Mouse (Mus musculus): ENCODE measurements around the gene Cenpa. TPM values are rescaled to one million over a fixed set of nuclear protein-coding genes. Genes with fewer than 3 reads are reported as not detected.

The Cenpa gene
- polyA plus RNA-seq, 1 experiment from 2014 or later: 264 TPM

DNA sequence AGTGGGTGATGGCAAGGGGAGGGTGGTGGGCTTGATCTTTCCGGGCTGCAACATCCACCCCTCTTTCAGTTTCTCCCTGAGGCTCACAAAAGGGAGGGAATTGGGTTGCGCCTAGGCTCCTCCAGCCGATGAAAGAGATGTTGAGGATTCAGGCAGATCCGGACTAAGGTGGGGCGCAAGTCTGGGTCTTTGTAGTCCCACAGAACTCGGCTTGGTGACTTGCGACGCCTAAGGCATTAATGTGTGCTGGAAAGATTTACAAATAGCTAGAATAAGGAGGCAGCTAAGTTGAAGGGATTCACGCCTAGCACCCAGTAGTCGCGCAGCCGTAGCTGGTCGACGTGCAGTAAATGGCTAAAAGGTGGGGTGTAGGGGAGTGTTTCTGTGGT is 45.4 kb downstream of the Cenpa start:
- peak overlapping the region; percentile 48 for H3K4me3 ChIP-seq
- no peaks in the 10 kb centered on the region for H3K36me3 ChIP-seq
- peak overlapping the region; percentile 84 for H3K4me2 ChIP-seq
- ATAC-seq (ENCODE audit: insufficient number of reproducible peaks, low FRiP score): no peak
- H3K9me3 ChIP-seq (replicated peaks): no peaks in the 10 kb centered on the region
- peaks cover 23% of the 10 kb centered on the region for H3K4me1 ChIP-seq (replicated peaks)
- H3K9ac ChIP-seq: peak overlapping the region; percentile 52
- no peak overlapping the region for H3K27ac ChIP-seq (ENCODE audit: poor library complexity, severe bottlenecking)
- WGBS: 0% methylated on average over 14 of the region's 14 CpGs
- peaks cover 72% of the 10 kb centered on the region for H3K27me3 ChIP-seq (replicated peaks)

DNA sequence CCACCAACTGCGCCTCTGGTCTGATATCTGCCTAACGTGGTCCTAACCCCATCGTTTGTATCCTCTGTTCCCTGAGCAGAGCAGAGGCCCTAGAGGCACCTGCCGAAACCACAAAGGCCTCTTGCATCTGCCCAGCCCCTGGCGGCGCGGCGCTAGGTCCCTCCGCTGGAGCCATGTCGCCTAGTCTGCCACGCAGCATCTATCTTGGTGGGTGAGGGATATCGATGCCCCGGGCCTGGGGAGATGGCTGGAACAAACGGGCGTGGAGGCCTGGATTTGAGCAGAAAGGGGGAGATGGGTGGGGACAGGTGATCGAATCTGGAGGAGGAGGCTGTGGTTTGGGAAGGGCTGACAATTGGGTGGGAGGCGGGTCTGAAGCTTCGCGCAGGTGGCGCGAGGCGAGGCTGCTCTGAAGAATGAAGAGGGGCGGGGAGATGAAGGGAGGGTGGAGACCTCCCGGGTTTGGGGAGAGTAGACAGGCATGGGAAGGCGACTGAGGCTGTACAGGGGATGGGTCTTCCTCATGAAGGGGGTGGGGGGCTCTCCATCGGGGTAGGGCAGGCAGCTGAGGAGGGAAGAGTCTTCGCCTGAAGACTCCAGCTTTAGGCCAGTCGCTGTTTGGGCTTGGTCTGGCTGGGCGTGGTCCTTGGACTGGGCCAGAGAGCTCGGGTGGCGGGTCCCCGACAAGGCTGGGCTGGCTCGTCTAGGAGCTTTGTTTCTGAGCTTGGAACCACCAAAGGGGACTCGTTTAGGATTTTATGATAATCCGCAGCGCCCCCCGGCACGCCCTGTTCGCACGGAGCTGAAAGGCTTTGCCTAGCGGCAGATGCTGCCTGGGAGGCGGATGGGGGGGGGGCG is 46.1 kb downstream of the Cenpa start:
- H3K9me3 ChIP-seq (replicated peaks): no peaks in the 10 kb centered on the region
- 1% methylated on average over 42 of the region's 43 CpGs for WGBS
- H3K4me3 ChIP-seq: peak overlapping the region; percentile 48
- peak overlapping the region; percentile 52 for H3K9ac ChIP-seq
- H3K27me3 ChIP-seq (replicated peaks): peaks cover 67% of the 10 kb centered on the region
- no peak overlapping the region for H3K27ac ChIP-seq (ENCODE audit: poor library complexity, severe bottlenecking)
- peak overlapping the region; percentile 84 for H3K4me2 ChIP-seq
- no peaks in the 10 kb centered on the region for H3K36me3 ChIP-seq
- peak; percentile 51; the same call in 1 of the 2 replicates for ATAC-seq (ENCODE audit: insufficient number of reproducible peaks, low FRiP score)
- H3K4me1 ChIP-seq (replicated peaks): peaks cover 23% of the 10 kb centered on the region

DNA sequence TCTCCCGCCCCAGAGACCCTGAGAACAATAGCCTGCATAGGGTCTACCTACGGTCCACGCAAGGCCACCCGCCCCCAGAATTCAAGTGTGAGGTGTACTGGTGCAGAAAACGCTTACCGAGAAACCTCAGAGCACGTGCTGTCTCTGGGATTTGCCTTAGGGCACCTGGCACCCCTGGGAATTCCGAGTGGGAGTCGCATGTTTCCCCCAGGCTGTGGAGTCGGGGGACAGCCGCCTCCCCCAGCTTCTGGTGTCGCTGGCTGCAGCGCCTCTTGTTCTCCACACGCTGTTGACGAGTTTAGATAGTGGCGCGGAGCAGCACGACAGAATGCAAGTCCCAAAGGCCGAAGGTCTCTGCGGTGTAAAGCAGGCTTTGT is 46.7 kb downstream of the Cenpa start:
- Histone ChIP-seq H3K9ac (peak overlapping the region; percentile 52), H3K4me3 (peak overlapping the region; percentile 48), H3K9me3 (replicated peaks) (no peaks in the 10 kb centered on the region), H3K4me2 (peak overlapping the region; percentile 84), H3K4me1 (replicated peaks) (peaks cover 23% of the 10 kb centered on the region), H3K27ac (ENCODE audit: poor library complexity, severe bottlenecking) (no peak overlapping the region), H3K27me3 (replicated peaks) (peaks cover 63% of the 10 kb centered on the region), H3K36me3 (no peaks in the 10 kb centered on the region)
- WGBS: 1% methylated on average over 20 of the region's 20 CpGs
- no peak for ATAC-seq (ENCODE audit: insufficient number of reproducible peaks, low FRiP score)

DNA sequence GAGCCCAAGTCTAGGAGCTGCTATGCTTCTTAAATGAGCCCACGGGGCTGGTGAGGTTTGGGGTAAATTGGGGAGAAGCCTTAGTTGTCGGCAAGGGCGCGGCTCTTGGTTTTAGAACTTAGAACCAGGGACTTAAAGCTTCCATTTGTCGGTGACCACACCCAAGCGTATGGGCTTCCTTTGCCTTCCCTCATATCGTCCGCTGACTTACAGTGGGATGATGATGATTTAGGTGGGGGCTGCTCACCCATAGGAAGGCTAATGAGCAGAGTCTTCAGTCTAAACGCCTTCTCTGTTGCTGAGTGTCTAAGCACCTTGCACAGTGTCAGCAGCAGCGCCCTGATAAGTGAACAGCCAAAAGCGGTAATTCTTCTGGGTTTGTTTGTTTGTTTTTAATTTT is 47.1 kb downstream of the Cenpa start:
- Histone ChIP-seq H3K36me3 (no peaks in the 10 kb centered on the region), H3K9me3 (replicated peaks) (no peaks in the 10 kb centered on the region), H3K4me2 (peak overlapping the region; percentile 84), H3K4me3 (peak overlapping the region; percentile 48), H3K27ac (ENCODE audit: poor library complexity, severe bottlenecking) (no peak overlapping the region), H3K9ac (peak overlapping the region; percentile 52; the same call in 1 of the 2 replicates), H3K4me1 (replicated peaks) (peaks cover 23% of the 10 kb centered on the region), H3K27me3 (replicated peaks) (peaks cover 60% of the 10 kb centered on the region)
- no peak for ATAC-seq (ENCODE audit: insufficient number of reproducible peaks, low FRiP score)
- WGBS: 20% methylated on average over 11 of the region's 11 CpGs

DNA sequence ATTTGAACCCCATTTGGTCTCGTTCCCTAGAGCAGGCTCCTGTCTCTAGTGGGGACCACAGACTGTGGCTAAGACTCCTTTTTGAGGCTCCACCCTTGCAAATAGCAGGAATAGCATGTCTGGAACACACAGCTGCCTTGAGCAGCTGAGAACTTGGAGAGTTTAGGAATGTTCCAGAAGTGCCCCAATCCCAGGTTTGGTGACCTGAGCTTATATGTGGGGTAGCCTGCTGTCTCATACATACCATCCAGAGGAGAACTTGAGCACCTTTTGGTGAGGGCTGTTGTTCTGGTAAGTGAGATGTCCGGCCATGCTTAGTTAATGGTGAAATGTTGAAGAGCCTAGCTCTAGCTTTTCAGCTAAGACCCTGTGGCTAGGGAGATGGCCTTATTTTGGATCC is 49.7 kb downstream of the Cenpa start:
- peaks cover 18% of the 10 kb centered on the region for H3K4me1 ChIP-seq (replicated peaks)

DNA sequence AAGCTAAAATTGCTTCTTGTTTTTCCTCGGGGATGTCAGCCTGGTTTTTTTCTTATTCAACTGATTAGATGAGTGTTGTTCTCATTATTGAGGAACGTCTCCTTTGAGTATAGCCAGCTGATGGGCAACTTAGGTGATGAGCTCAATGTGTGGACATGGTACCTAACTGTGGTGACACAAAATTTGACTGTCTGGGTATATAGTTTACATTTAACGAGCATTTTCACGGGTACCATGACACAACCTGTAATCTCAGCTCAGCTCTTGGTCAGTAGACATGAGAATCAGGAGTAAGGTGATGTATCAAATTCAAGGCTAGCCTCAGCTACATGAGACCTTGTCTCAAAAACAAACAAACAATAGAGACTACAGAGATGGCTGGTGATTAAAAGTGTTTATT is 50.9 kb downstream of the Cenpa start:
- WGBS: 75% methylated on average over 4 of the region's 4 CpGs
- ATAC-seq (ENCODE audit: insufficient number of reproducible peaks, low FRiP score): no peak

More for the DNA sequence above, 49.7 kb downstream of the Cenpa start:
- Histone ChIP-seq H3K36me3 (no peaks in the 10 kb centered on the region), H3K27me3 (replicated peaks) (peaks cover 47% of the 10 kb centered on the region), H3K4me3 (no peak overlapping the region), H3K27ac (ENCODE audit: poor library complexity, severe bottlenecking) (no peak overlapping the region), H3K9me3 (replicated peaks) (no peaks in the 10 kb centered on the region), H3K9ac (no peak overlapping the region), H3K4me2 (no peak overlapping the region)
- 79% methylated on average over 2 of the region's 2 CpGs for WGBS
- no peak for ATAC-seq (ENCODE audit: insufficient number of reproducible peaks, low FRiP score)

DNA sequence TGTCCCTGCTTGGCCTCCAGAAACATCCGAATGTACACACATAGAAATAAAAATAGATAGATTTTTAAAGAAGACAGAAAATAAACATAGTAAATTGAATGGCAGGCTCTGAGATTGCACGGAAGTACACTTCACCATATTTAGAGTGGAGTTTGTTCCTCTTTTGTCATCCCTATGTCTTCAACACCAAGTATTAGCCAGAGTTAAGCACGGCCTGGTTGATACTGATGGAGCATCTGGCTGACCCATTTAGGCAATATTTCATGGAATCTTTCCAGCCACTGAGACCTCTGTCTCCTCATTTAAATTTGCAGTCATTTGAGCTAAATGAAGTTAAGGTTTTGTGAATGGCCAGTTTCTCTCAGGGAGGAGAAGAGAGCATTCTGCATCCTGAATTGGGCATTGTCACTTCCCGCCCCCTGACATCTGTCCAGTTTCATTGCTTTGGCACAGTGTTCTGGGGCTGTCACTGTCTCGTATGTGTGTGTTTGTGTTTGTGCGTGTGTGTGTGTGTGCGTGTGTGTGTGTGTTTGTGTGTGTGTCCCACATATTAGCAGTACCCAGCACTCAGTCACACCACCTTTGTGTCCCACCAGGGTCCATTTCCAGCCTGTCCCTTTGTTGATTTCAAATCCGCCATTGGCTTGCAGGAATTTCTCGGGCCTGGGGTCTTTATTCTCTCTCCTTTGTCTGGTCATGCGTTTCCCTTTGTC is 51.6 kb downstream of the Cenpa start:
- H3K4me1 ChIP-seq (replicated peaks): peaks cover 4% of the 10 kb centered on the region
- no peak overlapping the region for H3K9ac ChIP-seq
- no peak for ATAC-seq (ENCODE audit: insufficient number of reproducible peaks, low FRiP score)
- no peak overlapping the region for H3K27ac ChIP-seq (ENCODE audit: poor library complexity, severe bottlenecking)
- H3K36me3 ChIP-seq: no peaks in the 10 kb centered on the region
- H3K4me2 ChIP-seq: no peak overlapping the region
- 76% methylated on average over 10 of the region's 10 CpGs for WGBS
- H3K27me3 ChIP-seq (replicated peaks): peaks cover 33% of the 10 kb centered on the region
- H3K4me3 ChIP-seq: no peak overlapping the region
- H3K9me3 ChIP-seq (replicated peaks): no peaks in the 10 kb centered on the region

More for the DNA sequence above, 50.9 kb downstream of the Cenpa start:
- no peak overlapping the region for H3K27ac ChIP-seq (ENCODE audit: poor library complexity, severe bottlenecking)
- no peak overlapping the region for H3K9ac ChIP-seq
- H3K27me3 ChIP-seq (replicated peaks): peaks cover 39% of the 10 kb centered on the region
- no peak overlapping the region for H3K4me3 ChIP-seq
- H3K4me1 ChIP-seq (replicated peaks): peaks cover 10% of the 10 kb centered on the region
- no peaks in the 10 kb centered on the region for H3K9me3 ChIP-seq (replicated peaks)
- no peak overlapping the region for H3K4me2 ChIP-seq
- H3K36me3 ChIP-seq: no peaks in the 10 kb centered on the region

DNA sequence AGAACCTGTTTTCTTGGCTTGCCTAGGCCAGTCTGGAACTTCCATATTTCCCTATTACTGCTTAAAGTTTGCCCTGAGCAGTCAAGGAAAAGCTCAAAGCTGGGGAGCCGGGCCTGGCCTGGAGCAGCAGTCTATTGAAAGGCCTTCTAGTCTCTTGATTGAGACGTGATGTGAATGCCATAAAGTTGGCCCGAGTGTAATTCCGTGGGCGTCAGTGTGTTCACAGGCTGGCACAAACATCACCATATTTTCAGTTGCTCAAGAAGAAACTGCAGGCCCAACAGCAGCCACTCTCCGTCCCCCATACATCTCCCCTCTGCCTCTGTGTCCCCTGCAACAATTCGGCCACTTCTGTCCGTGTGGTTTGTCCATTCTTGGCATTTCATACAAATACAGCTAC is 55.4 kb downstream of the Cenpa start:
- Histone ChIP-seq H3K27me3 (replicated peaks) (0 out of 2 replicates have a peak, but pooled peaks cover 4% of the 10 kb centered on the region), H3K36me3 (no peaks in the 10 kb centered on the region), H3K9ac (no peak overlapping the region), H3K27ac (ENCODE audit: poor library complexity, severe bottlenecking) (no peak overlapping the region), H3K4me2 (no peak overlapping the region), H3K4me1 (replicated peaks) (no peaks in the 10 kb centered on the region), H3K9me3 (replicated peaks) (0 out of 2 replicates have a peak, but pooled peaks cover 3% of the 10 kb centered on the region), H3K4me3 (no peak overlapping the region)
- 84% methylated on average over 8 of the region's 8 CpGs for WGBS
- no peak for ATAC-seq (ENCODE audit: insufficient number of reproducible peaks, low FRiP score)

Small RNAs within 50 kb of the gene (microRNA-seq; reads per million reads assigned to microRNA genes)
- gene Mir5625: not detected

Other genes with a start within 250 kb of the Cenpa start
- 0.14 and 0.15 TPM in 2 replicates for gene Otof, start 204.8 kb upstream of the Cenpa start, polyA plus RNA-seq (2016; fragmentation: Nextera tagmentation; extraction: Ambion mirVana)
- not detected in 2 replicates for gene 1700001C02Rik, start 200.7 kb upstream of the Cenpa start, polyA plus RNA-seq (2016; fragmentation: Nextera tagmentation; extraction: Ambion mirVana)
- gene Cib4, start 120.9 kb upstream of the Cenpa start, polyA plus RNA-seq (2016; fragmentation: Nextera tagmentation; extraction: Ambion mirVana): not detected in 2 replicates
- gene Kcnk3, start 78.6 kb upstream of the Cenpa start, polyA plus RNA-seq (2016; fragmentation: Nextera tagmentation; extraction: Ambion mirVana): 45.1 and 46.2 TPM in 2 replicates
- gene Slc35f6, start 18.8 kb upstream of the Cenpa start, polyA plus RNA-seq (2016; fragmentation: Nextera tagmentation; extraction: Ambion mirVana): 21.4 and 24.9 TPM in 2 replicates
- 3.6 and 4.4 TPM in 2 replicates for gene Dpysl5, start 44.8 kb downstream of the Cenpa start, polyA plus RNA-seq (2016; fragmentation: Nextera tagmentation; extraction: Ambion mirVana)
- 18.3 and 19.6 TPM in 2 replicates for gene Mapre3, start 147.9 kb downstream of the Cenpa start, polyA plus RNA-seq (2016; fragmentation: Nextera tagmentation; extraction: Ambion mirVana)
- gene Tmem214, start 201.2 kb downstream of the Cenpa start, polyA plus RNA-seq (2016; fragmentation: Nextera tagmentation; extraction: Ambion mirVana): 81.9 and 84.8 TPM in 2 replicates
- gene Agbl5, start 221.9 kb downstream of the Cenpa start, polyA plus RNA-seq (2016; fragmentation: Nextera tagmentation; extraction: Ambion mirVana): 12.5 and 14.4 TPM in 2 replicates
- 386 and 388 TPM in 2 replicates for gene Ost4, start 241.0 kb downstream of the Cenpa start, polyA plus RNA-seq (2016; fragmentation: Nextera tagmentation; extraction: Ambion mirVana)
- 179 and 187 TPM in 2 replicates for gene Emilin1, start 246.6 kb downstream of the Cenpa start, polyA plus RNA-seq (2016; fragmentation: Nextera tagmentation; extraction: Ambion mirVana)

Data from heart, embryonic 12.5 days (tissue).